Mouse (Mus musculus) CH12.LX (cell line): ENCODE results near the gene Scnn1g.

Source experiments
- CTCF ChIP-seq, 2 experiments: IDR thresholded peaks in 1 of 2; conservative IDR thresholded peaks in 1 of 2; 2 replicates each; pipeline ENCODE4 v1.5.1; 2011 to 2012; ENCODE audit warnings: low read depth in 2 of 2, low read length in 2 of 2, improper control_type of control experiment in 1 of 2, inconsistent platforms in 1 of 2, mild to moderate bottlenecking in 1 of 2, moderate library complexity in 1 of 2
- JUND ChIP-seq: conservative IDR thresholded peaks from 2 replicates; pipeline ENCODE4 v1.6.1; 2011; ENCODE audit warnings: low read depth, low read length, improper control_type of control experiment
- MYC ChIP-seq: IDR thresholded peaks from 2 replicates; pipeline ENCODE4 v1.6.1; 2011; ENCODE audit warnings: low read depth, mild to moderate bottlenecking, improper control_type of control experiment, low read length
- NELFE ChIP-seq: IDR thresholded peaks from 2 replicates; pipeline ENCODE4 v1.6.1; 2011; ENCODE audit warnings: low read depth, low read length, improper control_type of control experiment
- POLR2A ChIP-seq: IDR thresholded peaks from 2 replicates; pipeline ENCODE4 v1.6.1; 2011; ENCODE audit warnings: low read depth, mild to moderate bottlenecking, improper control_type of control experiment, low read length
- POLR2AphosphoS2 ChIP-seq: IDR thresholded peaks from 2 replicates; pipeline ENCODE4 v1.6.1; 2011; ENCODE audit warnings: low read depth, low read length, improper control_type of control experiment
- RCOR1 ChIP-seq: conservative IDR thresholded peaks from 2 replicates; pipeline ENCODE4 v1.6.1; 2012; ENCODE audit warnings: low read depth, mild to moderate bottlenecking, inconsistent platforms, low read length, improper control_type of control experiment
- TBP ChIP-seq: conservative IDR thresholded peaks from 2 replicates; pipeline ENCODE4 v1.6.1; 2011; ENCODE audit warnings: low read depth, low read length, improper control_type of control experiment
- ZMIZ1 ChIP-seq: IDR thresholded peaks from 2 replicates; pipeline ENCODE4 v1.6.1; 2012; ENCODE audit warnings: low read depth, mild to moderate bottlenecking, inconsistent platforms, low read length, improper control_type of control experiment
- ZNF384 ChIP-seq: IDR thresholded peaks from 2 replicates; pipeline ENCODE4 v1.6.1; 2012; ENCODE audit warnings: low read depth, low read length, improper control_type of control experiment, inconsistent platforms

DNA sequence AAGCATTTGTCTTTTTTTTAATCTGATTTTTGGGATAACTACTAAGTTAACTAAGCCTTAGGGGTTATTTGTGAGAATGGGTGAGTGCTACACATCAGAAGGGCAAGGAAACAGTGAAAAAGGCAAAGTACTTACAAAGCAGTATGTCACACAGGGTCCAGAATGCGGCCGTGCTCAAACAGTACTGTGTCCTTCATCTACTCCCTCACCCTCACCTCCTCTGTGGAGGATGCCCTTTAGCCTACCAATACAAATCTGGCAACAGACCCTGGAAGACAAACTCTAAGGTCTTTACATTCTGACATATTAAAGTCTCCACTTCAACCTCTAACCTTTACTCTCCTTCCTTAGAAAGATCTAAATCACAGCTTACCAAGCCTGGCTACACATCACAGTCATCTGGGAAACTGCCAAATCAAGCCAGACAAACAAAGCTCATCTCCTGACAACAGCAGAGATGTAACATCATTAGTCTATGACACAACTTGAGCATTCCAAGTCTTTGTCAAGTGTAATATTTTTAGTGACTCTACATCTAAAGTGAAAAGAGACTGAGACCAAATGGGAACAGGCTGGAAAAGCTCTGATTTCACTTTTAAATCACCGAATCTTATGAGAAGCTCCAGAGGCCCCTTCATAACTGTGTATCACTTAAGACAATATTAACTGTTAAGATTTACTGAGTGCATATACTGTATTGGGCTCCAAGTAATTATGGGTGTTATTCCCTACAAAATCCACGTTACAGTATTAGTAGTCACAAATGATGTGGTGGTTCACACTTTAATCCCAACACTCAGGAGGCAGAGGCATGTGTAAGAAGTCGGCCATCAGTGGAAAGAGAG is 48.9 kb upstream of the Scnn1g start:
- TF ChIP-seq TBP (no peak), POLR2A (no peak), CTCF (conservative IDR thresholded peaks at IDR 0.05 in 1 of 2, IDR thresholded peaks at IDR 0.05 in 1 of 2; ENCODE audit: low read depth in 2 of 2, low read length in 2 of 2) (no peak), ZMIZ1 (no peak), ZNF384 (no peak), MYC (no peak), POLR2AphosphoS2 (no peak), JUND (no peak), NELFE (no peak), RCOR1 (no peak)
